Mouse (Mus musculus): ENCODE measurements around the gene Zfp653. TPM values are rescaled to one million over a fixed set of nuclear protein-coding genes. Genes with fewer than 3 reads are reported as not detected.

Zfp653 gene
- polyA plus RNA-seq, 1 experiment from 2014 or later: 10.9 TPM

- Histone ChIP-seq H3K27ac (no peak overlapping the region), H3K27me3 (peaks cover 74% of the 10 kb centered on the region), H3K9me3 (no peaks in the 10 kb centered on the region), H3K4me3 (peak overlapping the region; percentile 32), H3K36me3 (no peaks in the 10 kb centered on the region), H3K9ac (no peak overlapping the region), H3K4me1 (peaks cover 25% of the 10 kb centered on the region), H3K4me2 (peak overlapping the region; percentile 54)
- no peak for ATAC-seq (ENCODE audit: insufficient number of reproducible peaks, low FRiP score, low TSS enrichment, low read depth)
- 2% methylated on average over 40 of the region's 43 CpGs for WGBS
Observed at GRCm38 (mm10) chr9:22050351-22050889, 20.8 kb downstream of the Zfp653 start.

GRCm38 (mm10) chr9:22049721-22050270, 21.4 kb downstream of the Zfp653 start:
- Histone ChIP-seq H3K27ac (no peak overlapping the region), H3K4me1 (peaks cover 24% of the 10 kb centered on the region), H3K36me3 (no peaks in the 10 kb centered on the region), H3K4me2 (no peak overlapping the region), H3K4me3 (no peak overlapping the region), H3K27me3 (peaks cover 68% of the 10 kb centered on the region), H3K9ac (no peak overlapping the region), H3K9me3 (no peaks in the 10 kb centered on the region)
- WGBS: 65% methylated on average over 4 of the region's 4 CpGs
- no peak for ATAC-seq (ENCODE audit: insufficient number of reproducible peaks, low FRiP score, low TSS enrichment, low read depth)

GRCm38 (mm10) chr9:22049315-22049714, 21.9 kb downstream of the Zfp653 start:
- no peak overlapping the region for H3K4me3 ChIP-seq
- ATAC-seq (ENCODE audit: insufficient number of reproducible peaks, low FRiP score, low TSS enrichment, low read depth): no peak
- peaks cover 63% of the 10 kb centered on the region for H3K27me3 ChIP-seq
- no peak overlapping the region for H3K9ac ChIP-seq
- 76% methylated on average over 11 of the region's 11 CpGs for WGBS
- peaks cover 19% of the 10 kb centered on the region for H3K4me1 ChIP-seq
- no peaks in the 10 kb centered on the region for H3K9me3 ChIP-seq
- no peak overlapping the region for H3K27ac ChIP-seq
- no peak overlapping the region for H3K4me2 ChIP-seq
- no peaks in the 10 kb centered on the region for H3K36me3 ChIP-seq

GRCm38 (mm10) chr9:22047329-22047728, 23.8 kb downstream of the Zfp653 start:
- no peaks in the 10 kb centered on the region for H3K9me3 ChIP-seq
- ATAC-seq (ENCODE audit: insufficient number of reproducible peaks, low FRiP score, low TSS enrichment, low read depth): no peak
- no peaks in the 10 kb centered on the region for H3K36me3 ChIP-seq
- H3K27me3 ChIP-seq: peaks cover 45% of the 10 kb centered on the region
- no peak overlapping the region for H3K4me2 ChIP-seq
- WGBS: 56% methylated on average over 9 of the region's 9 CpGs
- H3K27ac ChIP-seq: no peak overlapping the region
- H3K4me3 ChIP-seq: no peak overlapping the region
- H3K4me1 ChIP-seq: peaks cover 19% of the 10 kb centered on the region
- no peak overlapping the region for H3K9ac ChIP-seq

- Histone ChIP-seq H3K27me3 (no peaks in the 10 kb centered on the region), H3K4me2 (no peak overlapping the region), H3K9me3 (no peaks in the 10 kb centered on the region), H3K9ac (no peak overlapping the region), H3K36me3 (no peaks in the 10 kb centered on the region), H3K4me1 (no peaks in the 10 kb centered on the region), H3K4me3 (no peak overlapping the region), H3K27ac (no peak overlapping the region)
- ATAC-seq (ENCODE audit: insufficient number of reproducible peaks, low FRiP score, low TSS enrichment, low read depth): no peak
- 51% methylated on average over 2 of the region's 2 CpGs for WGBS
Observed at GRCm38 (mm10) chr9:22041832-22042231, 29.3 kb downstream of the Zfp653 start.

GRCm38 (mm10) chr9:22037826-22038225, 33.4 kb downstream of the Zfp653 start:
- no peak overlapping the region for H3K4me2 ChIP-seq
- no peak overlapping the region for H3K27ac ChIP-seq
- H3K36me3 ChIP-seq: no peaks in the 10 kb centered on the region
- no peak for ATAC-seq (ENCODE audit: insufficient number of reproducible peaks, low FRiP score, low TSS enrichment, low read depth)
- WGBS: 81% methylated on average over 10 of the region's 10 CpGs
- no peak overlapping the region for H3K4me3 ChIP-seq
- no peaks in the 10 kb centered on the region for H3K27me3 ChIP-seq
- H3K4me1 ChIP-seq: 0 out of 2 replicates have a peak, but pooled peaks cover 2% of the 10 kb centered on the region
- no peak overlapping the region for H3K9ac ChIP-seq
- no peaks in the 10 kb centered on the region for H3K9me3 ChIP-seq

- WGBS: 63% methylated on average over 6 of the region's 6 CpGs
Observed at GRCm38 (mm10) chr9:22035300-22036044, 35.7 kb downstream of the Zfp653 start.

GRCm38 (mm10) chr9:22030386-22030785, 40.8 kb downstream of the Zfp653 start:
- Histone ChIP-seq H3K27me3 (no peaks in the 10 kb centered on the region), H3K9me3 (no peaks in the 10 kb centered on the region), H3K4me3 (no peak overlapping the region), H3K36me3 (no peaks in the 10 kb centered on the region), H3K27ac (no peak overlapping the region), H3K4me2 (no peak overlapping the region), H3K4me1 (no peaks in the 10 kb centered on the region), H3K9ac (no peak overlapping the region)
- no peak for ATAC-seq (ENCODE audit: insufficient number of reproducible peaks, low FRiP score, low TSS enrichment, low read depth)
- WGBS: 92% methylated on average over 9 of the region's 9 CpGs

More at GRCm38 (mm10) chr9:22035300-22036044, 35.7 kb downstream of the Zfp653 start:
- 0 out of 2 replicates have a peak, but pooled peaks have one; percentile 24 for ATAC-seq (ENCODE audit: insufficient number of reproducible peaks, low FRiP score, low TSS enrichment, low read depth)
- H3K27me3 ChIP-seq: no peaks in the 10 kb centered on the region
- H3K36me3 ChIP-seq: no peaks in the 10 kb centered on the region
- H3K4me1 ChIP-seq: 0 out of 2 replicates have a peak, but pooled peaks cover 2% of the 10 kb centered on the region
- no peak overlapping the region for H3K27ac ChIP-seq
- H3K4me3 ChIP-seq: no peak overlapping the region
- no peak overlapping the region for H3K9ac ChIP-seq
- no peaks in the 10 kb centered on the region for H3K9me3 ChIP-seq
- no peak overlapping the region for H3K4me2 ChIP-seq

- no peaks in the 10 kb centered on the region for H3K27me3 ChIP-seq
- 67% methylated on average over 7 of the region's 7 CpGs for WGBS
- H3K36me3 ChIP-seq: no peaks in the 10 kb centered on the region
- no peak overlapping the region for H3K4me2 ChIP-seq
- no peak overlapping the region for H3K27ac ChIP-seq
- H3K4me3 ChIP-seq: no peak overlapping the region
- no peak overlapping the region for H3K9ac ChIP-seq
- no peaks in the 10 kb centered on the region for H3K4me1 ChIP-seq
- H3K9me3 ChIP-seq: no peaks in the 10 kb centered on the region
- ATAC-seq (ENCODE audit: insufficient number of reproducible peaks, low FRiP score, low TSS enrichment, low read depth): no peak
Observed at GRCm38 (mm10) chr9:22028467-22028866, 42.7 kb downstream of the Zfp653 start.

GRCm38 (mm10) chr9:22024592-22024991, 46.6 kb downstream of the Zfp653 start:
- Histone ChIP-seq H3K4me2 (no peak overlapping the region), H3K4me1 (no peaks in the 10 kb centered on the region), H3K4me3 (no peak overlapping the region), H3K9ac (no peak overlapping the region), H3K9me3 (no peaks in the 10 kb centered on the region), H3K27me3 (0 out of 2 replicates have a peak, but pooled peaks cover 3% of the 10 kb centered on the region), H3K27ac (no peak overlapping the region), H3K36me3 (no peaks in the 10 kb centered on the region)
- 51% methylated on average over 8 of the region's 8 CpGs for WGBS
- ATAC-seq (ENCODE audit: insufficient number of reproducible peaks, low FRiP score, low TSS enrichment, low read depth): no peak

- Histone ChIP-seq H3K36me3 (peaks cover 24% of the 10 kb centered on the region), H3K9me3 (no peaks in the 10 kb centered on the region)
- ATAC-seq (ENCODE audit: insufficient number of reproducible peaks, low FRiP score, low TSS enrichment, low read depth): no peak
Observed at GRCm38 (mm10) chr9:22017208-22017825, 53.9 kb downstream of the Zfp653 start.

GRCm38 (mm10) chr9:22016245-22016644, 54.9 kb downstream of the Zfp653 start:
- H3K27ac ChIP-seq: no peak overlapping the region
- ATAC-seq (ENCODE audit: insufficient number of reproducible peaks, low FRiP score, low TSS enrichment, low read depth): no peak
- no peak overlapping the region for H3K9ac ChIP-seq
- H3K4me3 ChIP-seq: no peak overlapping the region
- no peaks in the 10 kb centered on the region for H3K9me3 ChIP-seq
- H3K4me1 ChIP-seq: no peaks in the 10 kb centered on the region
- H3K27me3 ChIP-seq: no peaks in the 10 kb centered on the region
- WGBS: 63% methylated on average over 10 of the region's 10 CpGs
- peaks cover 35% of the 10 kb centered on the region for H3K36me3 ChIP-seq
- H3K4me2 ChIP-seq: no peak overlapping the region

More at GRCm38 (mm10) chr9:22017208-22017825, 53.9 kb downstream of the Zfp653 start:
- Histone ChIP-seq H3K4me1 (no peaks in the 10 kb centered on the region), H3K4me3 (no peak overlapping the region), H3K27ac (no peak overlapping the region), H3K27me3 (no peaks in the 10 kb centered on the region), H3K9ac (no peak overlapping the region), H3K4me2 (no peak overlapping the region)
- 80% methylated on average over 7 of the region's 7 CpGs for WGBS

Measured in limb, embryonic 15.5 days (tissue).